Mouse (Mus musculus): Measurements from ENCODE around the gene Ppef2. TPM values are rescaled to one million over a fixed set of nuclear protein-coding genes. Genes with fewer than 3 reads are reported as not detected.

The Ppef2 gene
- polyA plus RNA-seq, 1 experiment from 2014 or later = 0.45 TPM

- Histone ChIP-seq H3K4me3 (no peak overlapping the region), H3K9me3 (no peaks in the 10 kb centered on the region), H3K36me3 (replicated peaks) (no peaks in the 10 kb centered on the region), H3K4me1 (peaks cover 8% of the 10 kb centered on the region; the same call in 1 of the 2 replicates), H3K27ac (replicated peaks) (no peak overlapping the region; the same call in 1 of the 2 replicates), H3K27me3 (replicated peaks; ENCODE audit: low read depth, poor library complexity, severe bottlenecking) (peaks cover 18% of the 10 kb centered on the region)
- DNase-seq (ENCODE audit: low spot score) = no peak
- WGBS = 27% methylated on average over 4 of the region's 4 CpGs
These were observed 7.8 kb upstream of the Ppef2 start for GRCm38 (mm10) chr5:92263761-92264359.

GRCm38 (mm10) chr5:92262646-92263045 is 6.6 kb upstream of the Ppef2 start:
- Histone ChIP-seq H3K36me3 (replicated peaks) (no peaks in the 10 kb centered on the region), H3K27ac (replicated peaks) (no peak overlapping the region), H3K4me1 (peaks cover 8% of the 10 kb centered on the region; the same call in 1 of the 2 replicates), H3K27me3 (replicated peaks; ENCODE audit: low read depth, poor library complexity, severe bottlenecking) (peaks cover 23% of the 10 kb centered on the region), H3K4me3 (no peak overlapping the region), H3K9me3 (no peaks in the 10 kb centered on the region)
- 90% methylated on average over 8 of the region's 8 CpGs for WGBS
- no peak for DNase-seq (ENCODE audit: low spot score)

GRCm38 (mm10) chr5:92254476-92254875 is 1.6 kb downstream of the Ppef2 start:
- H3K27me3 ChIP-seq (replicated peaks; ENCODE audit: low read depth, poor library complexity, severe bottlenecking) = peaks cover 37% of the 10 kb centered on the region
- no peaks in the 10 kb centered on the region for H3K36me3 ChIP-seq (replicated peaks)
- WGBS = 82% methylated on average over 6 of the region's 6 CpGs
- peaks cover 24% of the 10 kb centered on the region for H3K4me1 ChIP-seq
- DNase-seq (ENCODE audit: low spot score) = no peak
- no peak overlapping the region for H3K27ac ChIP-seq (replicated peaks)
- 0 out of 2 replicates have a peak, but pooled peaks cover 6% of the 10 kb centered on the region for H3K9me3 ChIP-seq
- no peak overlapping the region for H3K4me3 ChIP-seq

- H3K4me1 ChIP-seq = peaks cover 24% of the 10 kb centered on the region
- H3K27ac ChIP-seq (replicated peaks) = no peak overlapping the region
- H3K4me3 ChIP-seq = peak overlapping the region; percentile 13; the same call in 1 of the 2 replicates
- WGBS = 18% methylated on average over 18 of the region's 18 CpGs
- H3K36me3 ChIP-seq (replicated peaks) = no peaks in the 10 kb centered on the region
- 0 out of 2 replicates have a peak, but pooled peaks cover 6% of the 10 kb centered on the region for H3K9me3 ChIP-seq
- H3K27me3 ChIP-seq (replicated peaks; ENCODE audit: low read depth, poor library complexity, severe bottlenecking) = peaks cover 27% of the 10 kb centered on the region
- peak; percentile 57 for DNase-seq (ENCODE audit: low spot score)
These were observed 3.2 kb downstream of the Ppef2 start for GRCm38 (mm10) chr5:92252797-92253343.

- 92% methylated on average over 6 of the region's 6 CpGs for WGBS
These were observed 4.0 kb downstream of the Ppef2 start for GRCm38 (mm10) chr5:92252031-92252430.

GRCm38 (mm10) chr5:92248614-92249013 is 7.5 kb downstream of the Ppef2 start:
- no peak for DNase-seq (ENCODE audit: low spot score)
- WGBS = 86% methylated on average over 11 of the region's 11 CpGs
- H3K4me3 ChIP-seq = no peak overlapping the region
- no peaks in the 10 kb centered on the region for H3K36me3 ChIP-seq (replicated peaks)
- peaks cover 6% of the 10 kb centered on the region; the same call in 1 of the 2 replicates for H3K4me1 ChIP-seq
- no peak overlapping the region for H3K27ac ChIP-seq (replicated peaks)
- 0 out of 2 replicates have a peak, but pooled peaks cover 6% of the 10 kb centered on the region for H3K9me3 ChIP-seq
- H3K27me3 ChIP-seq (replicated peaks; ENCODE audit: low read depth, poor library complexity, severe bottlenecking) = 0 out of 2 replicates have a peak, but pooled peaks cover 5% of the 10 kb centered on the region

More at GRCm38 (mm10) chr5:92252031-92252430, 4.0 kb downstream of the Ppef2 start:
- Histone ChIP-seq H3K27me3 (replicated peaks; ENCODE audit: low read depth, poor library complexity, severe bottlenecking) (peaks cover 27% of the 10 kb centered on the region), H3K9me3 (0 out of 2 replicates have a peak, but pooled peaks cover 6% of the 10 kb centered on the region), H3K27ac (replicated peaks) (no peak overlapping the region), H3K36me3 (replicated peaks) (no peaks in the 10 kb centered on the region), H3K4me1 (peaks cover 18% of the 10 kb centered on the region), H3K4me3 (no peak overlapping the region)
- DNase-seq (ENCODE audit: low spot score) = no peak

- 0 out of 2 replicates have a peak, but pooled peaks cover 6% of the 10 kb centered on the region for H3K9me3 ChIP-seq
- no peaks in the 10 kb centered on the region for H3K4me1 ChIP-seq
- H3K27ac ChIP-seq (replicated peaks) = no peak overlapping the region
- H3K36me3 ChIP-seq (replicated peaks) = no peaks in the 10 kb centered on the region
- DNase-seq (ENCODE audit: low spot score) = no peak
- H3K4me3 ChIP-seq = no peak overlapping the region
- 90% methylated on average over 9 of the region's 9 CpGs for WGBS
- no peaks in the 10 kb centered on the region for H3K27me3 ChIP-seq (replicated peaks; ENCODE audit: low read depth, poor library complexity, severe bottlenecking)
These were observed 10.6 kb downstream of the Ppef2 start for GRCm38 (mm10) chr5:92245483-92245882.

- Histone ChIP-seq H3K27me3 (replicated peaks; ENCODE audit: low read depth, poor library complexity, severe bottlenecking) (no peaks in the 10 kb centered on the region), H3K9me3 (0 out of 2 replicates have a peak, but pooled peaks cover 3% of the 10 kb centered on the region), H3K4me3 (no peak overlapping the region), H3K36me3 (replicated peaks) (no peaks in the 10 kb centered on the region), H3K27ac (replicated peaks) (no peak overlapping the region), H3K4me1 (0 out of 2 replicates have a peak, but pooled peaks cover 1% of the 10 kb centered on the region)
- WGBS = 93% methylated on average over 2 of the region's 2 CpGs
- no peak for DNase-seq (ENCODE audit: low spot score)
These were observed 11.2 kb downstream of the Ppef2 start for GRCm38 (mm10) chr5:92244900-92245299.

GRCm38 (mm10) chr5:92240769-92241168 is 15.3 kb downstream of the Ppef2 start:
- no peak for DNase-seq (ENCODE audit: low spot score)
- no peaks in the 10 kb centered on the region for H3K9me3 ChIP-seq
- no peak overlapping the region for H3K27ac ChIP-seq (replicated peaks)
- peaks cover 7% of the 10 kb centered on the region; the same call in 1 of the 2 replicates for H3K27me3 ChIP-seq (replicated peaks; ENCODE audit: low read depth, poor library complexity, severe bottlenecking)
- H3K4me1 ChIP-seq = peaks cover 5% of the 10 kb centered on the region; the same call in 1 of the 2 replicates
- 91% methylated on average over 12 of the region's 12 CpGs for WGBS
- no peaks in the 10 kb centered on the region for H3K36me3 ChIP-seq (replicated peaks)
- H3K4me3 ChIP-seq = no peak overlapping the region

- Histone ChIP-seq H3K4me1 (peaks cover 10% of the 10 kb centered on the region; the same call in 1 of the 2 replicates), H3K27ac (replicated peaks) (no peak overlapping the region; the same call in 1 of the 2 replicates)
- DNase-seq (ENCODE audit: low spot score) = peak; percentile 63
These were observed 16.5 kb downstream of the Ppef2 start for GRCm38 (mm10) chr5:92239333-92240232.

GRCm38 (mm10) chr5:92234939-92235557 is 21.0 kb downstream of the Ppef2 start:
- Histone ChIP-seq H3K27me3 (replicated peaks; ENCODE audit: low read depth, poor library complexity, severe bottlenecking) (peaks cover 7% of the 10 kb centered on the region; the same call in 1 of the 2 replicates), H3K9me3 (no peaks in the 10 kb centered on the region), H3K4me1 (peaks cover 10% of the 10 kb centered on the region; the same call in 1 of the 2 replicates), H3K36me3 (replicated peaks) (no peaks in the 10 kb centered on the region), H3K4me3 (no peak overlapping the region), H3K27ac (replicated peaks) (no peak overlapping the region)
- no peak for DNase-seq (ENCODE audit: low spot score)
- 70% methylated on average over 5 of the region's 5 CpGs for WGBS

More at GRCm38 (mm10) chr5:92239333-92240232, 16.5 kb downstream of the Ppef2 start:
- 44% methylated on average over 29 of the region's 29 CpGs for WGBS
- Histone ChIP-seq H3K4me3 (peak overlapping the region; percentile 36; the same call in 1 of the 2 replicates), H3K27me3 (replicated peaks; ENCODE audit: low read depth, poor library complexity, severe bottlenecking) (peaks cover 7% of the 10 kb centered on the region; the same call in 1 of the 2 replicates), H3K36me3 (replicated peaks) (no peaks in the 10 kb centered on the region), H3K9me3 (no peaks in the 10 kb centered on the region)
